Mouse (Mus musculus): ENCODE data around the gene Nhlrc1. TPM values are rescaled to one million over a fixed set of nuclear protein-coding genes. Genes with fewer than 3 reads are reported as not detected.

Nhlrc1 gene
- polyA plus RNA-seq, 1 experiment from 2014 or later = 2.8 TPM

DNA sequence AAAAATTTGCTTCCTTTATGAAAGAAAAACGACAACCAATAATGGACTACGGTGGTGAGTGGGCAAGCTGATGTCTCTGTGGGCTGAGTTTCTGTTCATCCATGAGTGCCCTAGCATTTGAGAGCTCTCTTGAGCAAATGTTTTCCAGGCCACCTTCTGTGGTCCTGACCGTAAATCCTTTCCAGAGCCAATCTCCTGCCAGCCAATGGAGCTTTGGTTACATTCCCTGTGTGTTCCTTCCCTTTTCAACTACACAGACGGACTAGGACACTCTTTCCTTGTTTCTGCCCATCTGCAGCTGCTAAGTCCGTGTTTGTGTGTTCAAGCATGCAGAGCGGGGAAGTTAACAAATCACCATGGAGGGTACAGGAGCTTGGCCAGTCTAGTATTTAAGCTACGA is 6.1 kb upstream of the Nhlrc1 start:
- no peaks in the 10 kb centered on the region for H3K9me3 ChIP-seq (replicated peaks; ENCODE audit: control insufficient read depth, low read length)
- no peak overlapping the region for H3K4me3 ChIP-seq (ENCODE audit: low read depth, low read length)
- no peaks in the 10 kb centered on the region for H3K27me3 ChIP-seq (ENCODE audit: control insufficient read depth, insufficient read depth, low read length)
- no peaks in the 10 kb centered on the region for H3K4me1 ChIP-seq (ENCODE audit: control insufficient read depth, insufficient read depth, low read length)
- WGBS (ENCODE audit: insufficient replicate concordance) = 77% methylated on average over 7 of the region's 7 CpGs
- H3K4me2 ChIP-seq = no peak overlapping the region
- no peak overlapping the region for H3K9ac ChIP-seq (ENCODE audit: low read depth, low read length)
- H3K36me3 ChIP-seq (ENCODE audit: control insufficient read depth, insufficient read depth, low read length) = no peaks in the 10 kb centered on the region
- ATAC-seq (replicated peaks; ENCODE audit: insufficient number of reproducible peaks, low FRiP score, low TSS enrichment) = no peak
- H3K27ac ChIP-seq (ENCODE audit: low read depth, low read length) = no peak overlapping the region

DNA sequence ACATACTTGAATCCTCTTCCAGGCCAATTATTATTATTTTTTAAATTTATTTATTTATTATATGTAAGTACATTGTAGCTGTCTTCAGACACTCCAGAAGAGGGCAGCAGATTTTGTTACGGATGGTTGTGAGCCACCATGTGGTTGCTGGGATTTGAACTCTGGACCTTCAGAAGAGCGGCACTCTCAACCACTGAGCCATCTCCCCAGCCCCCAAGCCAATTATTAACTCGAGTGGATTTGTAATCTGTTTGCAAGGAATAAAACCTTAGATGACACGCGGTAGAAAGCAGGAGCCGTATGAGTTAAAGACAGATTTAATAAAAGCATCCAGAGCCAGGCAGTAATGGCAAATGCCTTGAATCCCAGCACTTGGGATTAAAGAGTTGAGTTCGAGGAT is 5.1 kb upstream of the Nhlrc1 start:
- Histone ChIP-seq H3K4me3 (ENCODE audit: low read depth, low read length) (no peak overlapping the region), H3K27ac (ENCODE audit: low read depth, low read length) (no peak overlapping the region), H3K4me1 (ENCODE audit: control insufficient read depth, insufficient read depth, low read length) (no peaks in the 10 kb centered on the region), H3K9me3 (replicated peaks; ENCODE audit: control insufficient read depth, low read length) (no peaks in the 10 kb centered on the region), H3K4me2 (no peak overlapping the region), H3K36me3 (ENCODE audit: control insufficient read depth, insufficient read depth, low read length) (no peaks in the 10 kb centered on the region), H3K27me3 (ENCODE audit: control insufficient read depth, insufficient read depth, low read length) (no peaks in the 10 kb centered on the region), H3K9ac (ENCODE audit: low read depth, low read length) (no peak overlapping the region)
- no peak for ATAC-seq (replicated peaks; ENCODE audit: insufficient number of reproducible peaks, low FRiP score, low TSS enrichment)
- 81% methylated on average over 7 of the region's 7 CpGs for WGBS (ENCODE audit: insufficient replicate concordance)

DNA sequence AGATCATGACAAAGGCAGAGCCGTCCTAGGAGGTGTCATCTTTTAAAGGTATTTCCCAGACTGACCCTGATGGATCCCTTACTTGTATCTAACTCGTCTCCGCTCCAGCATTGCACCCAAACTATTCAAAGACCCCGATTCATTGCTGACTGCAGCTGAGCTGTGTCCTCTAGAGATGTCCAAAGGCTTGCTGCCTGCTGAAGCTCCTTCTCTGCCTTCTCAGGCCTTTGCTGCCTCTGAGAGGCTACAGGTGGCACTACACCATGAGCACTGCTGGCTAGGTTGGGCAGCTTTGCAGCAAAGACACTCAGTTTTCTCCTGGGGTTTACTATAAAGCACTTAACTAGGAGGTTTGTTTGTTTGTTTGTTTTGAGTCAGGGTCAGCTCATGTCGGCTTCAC is 2.6 kb upstream of the Nhlrc1 start:
- H3K36me3 ChIP-seq (ENCODE audit: control insufficient read depth, insufficient read depth, low read length) = no peaks in the 10 kb centered on the region
- H3K27ac ChIP-seq (ENCODE audit: low read depth, low read length) = no peak overlapping the region
- H3K9ac ChIP-seq (ENCODE audit: low read depth, low read length) = no peak overlapping the region
- 0 out of 2 replicates have a peak, but pooled peaks cover 3% of the 10 kb centered on the region for H3K4me1 ChIP-seq (ENCODE audit: control insufficient read depth, insufficient read depth, low read length)
- no peak for ATAC-seq (replicated peaks; ENCODE audit: insufficient number of reproducible peaks, low FRiP score, low TSS enrichment)
- no peaks in the 10 kb centered on the region for H3K9me3 ChIP-seq (replicated peaks; ENCODE audit: control insufficient read depth, low read length)
- H3K27me3 ChIP-seq (ENCODE audit: control insufficient read depth, insufficient read depth, low read length) = peaks cover 5% of the 10 kb centered on the region; the same call in 1 of the 2 replicates
- no peak overlapping the region for H3K4me3 ChIP-seq (ENCODE audit: low read depth, low read length)
- no peak overlapping the region for H3K4me2 ChIP-seq
- WGBS (ENCODE audit: insufficient replicate concordance) = 33% methylated on average over 5 of the region's 5 CpGs

DNA sequence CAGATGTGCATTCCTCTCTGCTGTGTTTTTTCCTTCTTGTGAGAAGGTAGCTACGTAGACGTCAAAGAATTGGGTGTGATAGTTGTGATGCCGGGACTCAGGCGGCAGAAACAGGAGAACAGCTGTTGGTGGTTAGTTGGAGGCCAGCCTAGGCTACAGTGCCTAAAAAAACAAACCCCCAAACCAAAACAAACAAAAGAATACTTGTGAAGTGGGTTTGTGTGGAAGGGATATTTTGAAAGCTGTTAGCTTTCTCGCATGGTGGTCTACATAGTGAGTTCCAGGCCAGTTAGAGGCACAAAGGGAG is 498 bp upstream of the Nhlrc1 start:
- Histone ChIP-seq H3K4me3 (ENCODE audit: low read depth, low read length) (peak overlapping the region; percentile 47; the same call in 1 of the 2 replicates), H3K27ac (ENCODE audit: low read depth, low read length) (no peak overlapping the region), H3K36me3 (ENCODE audit: control insufficient read depth, insufficient read depth, low read length) (no peaks in the 10 kb centered on the region), H3K4me2 (peak overlapping the region; percentile 77), H3K9me3 (replicated peaks; ENCODE audit: control insufficient read depth, low read length) (peaks cover 3% of the 10 kb centered on the region), H3K4me1 (ENCODE audit: control insufficient read depth, insufficient read depth, low read length) (0 out of 2 replicates have a peak, but pooled peaks cover 3% of the 10 kb centered on the region), H3K9ac (ENCODE audit: low read depth, low read length) (no peak overlapping the region), H3K27me3 (ENCODE audit: control insufficient read depth, insufficient read depth, low read length) (peaks cover 5% of the 10 kb centered on the region; the same call in 1 of the 2 replicates)
- WGBS (ENCODE audit: insufficient replicate concordance) = 60% methylated on average over 5 of the region's 5 CpGs
- no peak for ATAC-seq (replicated peaks; ENCODE audit: insufficient number of reproducible peaks, low FRiP score, low TSS enrichment)

DNA sequence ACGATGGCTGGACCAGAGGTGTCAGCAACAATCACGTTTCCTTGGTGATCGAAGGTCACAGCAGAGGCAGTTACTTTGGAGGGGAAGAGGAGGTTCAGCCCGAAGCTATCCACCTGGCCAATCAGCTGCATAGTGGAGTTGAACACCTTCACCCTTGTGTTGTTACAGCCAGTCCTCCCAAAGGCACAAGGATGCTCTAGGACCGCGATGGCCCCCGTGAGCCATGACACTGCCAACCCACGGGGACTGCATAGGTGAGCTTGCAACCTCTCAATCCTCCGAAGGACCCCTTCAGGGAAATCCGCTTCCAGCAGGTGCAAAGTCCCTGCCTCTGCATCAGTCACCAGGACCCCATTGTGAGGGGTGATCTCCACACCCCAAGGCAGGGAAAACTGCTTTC is 910 bp downstream of the Nhlrc1 start:
- no peak for ATAC-seq (replicated peaks; ENCODE audit: insufficient number of reproducible peaks, low FRiP score, low TSS enrichment)
- 55% methylated on average over 10 of the region's 10 CpGs for WGBS (ENCODE audit: insufficient replicate concordance)
- H3K9me3 ChIP-seq (replicated peaks; ENCODE audit: control insufficient read depth, low read length) = peaks cover 11% of the 10 kb centered on the region

DNA sequence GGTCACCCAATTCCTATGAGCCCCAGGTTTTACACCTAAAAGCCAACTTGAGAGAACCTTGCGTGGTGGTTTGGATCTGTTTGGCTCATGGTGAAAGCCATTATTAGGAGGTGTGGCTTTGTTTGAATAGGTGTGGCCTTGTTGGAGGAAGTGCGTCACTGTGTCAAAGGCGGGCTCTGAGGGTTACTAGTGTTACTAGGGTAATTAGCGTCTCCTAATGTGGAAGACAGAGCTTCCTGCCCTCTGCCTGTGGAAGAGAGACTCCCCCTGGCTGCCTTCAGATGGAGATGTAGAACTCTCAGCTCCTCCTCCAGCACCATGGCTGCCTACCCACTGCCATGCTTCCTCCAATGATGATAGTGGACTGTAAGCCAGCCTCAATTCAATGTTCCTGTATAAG is 13.1 kb downstream of the Nhlrc1 start:
- Histone ChIP-seq H3K4me2 (no peak overlapping the region), H3K4me3 (ENCODE audit: low read depth, low read length) (no peak overlapping the region), H3K27ac (ENCODE audit: low read depth, low read length) (no peak overlapping the region), H3K4me1 (ENCODE audit: control insufficient read depth, insufficient read depth, low read length) (no peaks in the 10 kb centered on the region), H3K36me3 (ENCODE audit: control insufficient read depth, insufficient read depth, low read length) (no peaks in the 10 kb centered on the region), H3K9me3 (replicated peaks; ENCODE audit: control insufficient read depth, low read length) (no peaks in the 10 kb centered on the region), H3K27me3 (ENCODE audit: control insufficient read depth, insufficient read depth, low read length) (no peaks in the 10 kb centered on the region), H3K9ac (ENCODE audit: low read depth, low read length) (no peak overlapping the region)
- no peak for ATAC-seq (replicated peaks; ENCODE audit: insufficient number of reproducible peaks, low FRiP score, low TSS enrichment)
- WGBS (ENCODE audit: insufficient replicate concordance) = 81% methylated on average over 4 of the region's 4 CpGs

More for the DNA sequence above, 910 bp downstream of the Nhlrc1 start:
- Histone ChIP-seq H3K9ac (ENCODE audit: low read depth, low read length) (no peak overlapping the region; the same call in 1 of the 2 replicates), H3K27me3 (ENCODE audit: control insufficient read depth, insufficient read depth, low read length) (peaks cover 5% of the 10 kb centered on the region; the same call in 1 of the 2 replicates), H3K36me3 (ENCODE audit: control insufficient read depth, insufficient read depth, low read length) (no peaks in the 10 kb centered on the region), H3K4me1 (ENCODE audit: control insufficient read depth, insufficient read depth, low read length) (0 out of 2 replicates have a peak, but pooled peaks cover 3% of the 10 kb centered on the region), H3K27ac (ENCODE audit: low read depth, low read length) (no peak overlapping the region), H3K4me3 (ENCODE audit: low read depth, low read length) (peak overlapping the region; percentile 47), H3K4me2 (peak overlapping the region; percentile 77)

DNA sequence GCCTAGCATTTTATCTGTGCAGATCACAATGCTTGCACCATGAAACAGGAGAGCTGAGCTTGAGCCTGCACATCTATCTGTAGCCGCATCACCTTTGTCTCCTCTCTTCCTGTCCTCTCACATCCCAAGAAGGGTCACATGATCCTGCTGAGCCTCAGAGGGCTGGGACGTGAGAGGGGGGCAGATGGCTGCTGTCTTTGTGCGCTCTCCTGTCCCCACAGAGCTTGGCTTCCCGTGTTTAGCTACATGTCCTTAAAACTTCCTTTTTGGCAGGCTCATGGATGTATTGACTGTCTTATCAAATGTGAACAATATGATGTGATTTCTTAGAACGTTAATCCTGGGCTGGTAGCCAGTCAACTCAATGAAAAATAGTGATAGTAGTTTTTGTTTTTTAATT is 15.2 kb downstream of the Nhlrc1 start:
- WGBS (ENCODE audit: insufficient replicate concordance) = 52% methylated on average over 5 of the region's 5 CpGs
- no peak for ATAC-seq (replicated peaks; ENCODE audit: insufficient number of reproducible peaks, low FRiP score, low TSS enrichment)
- no peak overlapping the region for H3K9ac ChIP-seq (ENCODE audit: low read depth, low read length)

DNA sequence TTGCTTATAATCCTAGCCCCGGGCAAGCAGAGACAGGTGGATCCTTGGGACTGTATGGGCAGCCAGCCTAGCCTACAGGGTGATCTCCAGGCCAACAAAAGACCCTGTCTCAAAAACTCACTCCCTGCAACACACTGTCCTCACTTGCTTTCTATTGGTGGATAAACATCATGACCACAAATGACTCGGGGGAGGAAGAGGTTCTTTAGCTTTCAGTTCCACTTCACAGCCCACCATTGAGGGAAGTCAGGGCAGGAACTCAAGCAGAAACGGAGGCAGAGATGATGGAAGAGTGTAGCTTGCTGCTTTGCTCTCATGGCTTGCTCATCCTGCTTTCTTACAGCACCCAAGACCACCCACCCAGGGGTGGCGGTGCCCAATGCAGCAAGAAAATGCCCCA is 17.3 kb downstream of the Nhlrc1 start:
- H3K36me3 ChIP-seq (ENCODE audit: control insufficient read depth, insufficient read depth, low read length) = no peaks in the 10 kb centered on the region
- WGBS (ENCODE audit: insufficient replicate concordance) = 74% methylated on average over 4 of the region's 4 CpGs
- H3K27me3 ChIP-seq (ENCODE audit: control insufficient read depth, insufficient read depth, low read length) = no peaks in the 10 kb centered on the region
- H3K9ac ChIP-seq (ENCODE audit: low read depth, low read length) = no peak overlapping the region
- no peak overlapping the region for H3K27ac ChIP-seq (ENCODE audit: low read depth, low read length)
- no peak for ATAC-seq (replicated peaks; ENCODE audit: insufficient number of reproducible peaks, low FRiP score, low TSS enrichment)
- H3K4me3 ChIP-seq (ENCODE audit: low read depth, low read length) = no peak overlapping the region
- no peaks in the 10 kb centered on the region for H3K9me3 ChIP-seq (replicated peaks; ENCODE audit: control insufficient read depth, low read length)
- no peak overlapping the region for H3K4me2 ChIP-seq
- no peaks in the 10 kb centered on the region for H3K4me1 ChIP-seq (ENCODE audit: control insufficient read depth, insufficient read depth, low read length)

More for the DNA sequence above, 15.2 kb downstream of the Nhlrc1 start:
- Histone ChIP-seq H3K4me2 (no peak overlapping the region), H3K27ac (ENCODE audit: low read depth, low read length) (no peak overlapping the region), H3K4me3 (ENCODE audit: low read depth, low read length) (no peak overlapping the region), H3K9me3 (replicated peaks; ENCODE audit: control insufficient read depth, low read length) (no peaks in the 10 kb centered on the region), H3K36me3 (ENCODE audit: control insufficient read depth, insufficient read depth, low read length) (no peaks in the 10 kb centered on the region), H3K4me1 (ENCODE audit: control insufficient read depth, insufficient read depth, low read length) (no peaks in the 10 kb centered on the region), H3K27me3 (ENCODE audit: control insufficient read depth, insufficient read depth, low read length) (no peaks in the 10 kb centered on the region)

DNA sequence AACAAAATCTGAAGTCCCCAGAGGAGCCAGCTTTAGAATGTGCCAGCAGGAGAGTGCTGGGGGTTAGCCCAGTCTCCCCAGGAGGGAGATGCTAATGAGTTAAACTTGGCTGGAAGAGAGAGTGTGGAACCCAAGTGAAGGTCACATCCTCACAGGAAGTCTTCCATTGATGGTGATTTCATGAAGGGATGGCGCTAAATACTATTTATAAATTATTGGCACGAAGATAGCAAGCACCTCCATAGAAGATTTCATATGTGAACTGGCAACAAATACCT is 21.4 kb downstream of the Nhlrc1 start:
- Histone ChIP-seq H3K4me3 (ENCODE audit: low read depth, low read length) (no peak overlapping the region), H3K9me3 (replicated peaks; ENCODE audit: control insufficient read depth, low read length) (no peaks in the 10 kb centered on the region), H3K36me3 (ENCODE audit: control insufficient read depth, insufficient read depth, low read length) (no peaks in the 10 kb centered on the region), H3K4me1 (ENCODE audit: control insufficient read depth, insufficient read depth, low read length) (peaks cover 6% of the 10 kb centered on the region; the same call in 1 of the 2 replicates), H3K27me3 (ENCODE audit: control insufficient read depth, insufficient read depth, low read length) (no peaks in the 10 kb centered on the region), H3K4me2 (no peak overlapping the region), H3K9ac (ENCODE audit: low read depth, low read length) (no peak overlapping the region), H3K27ac (ENCODE audit: low read depth, low read length) (no peak overlapping the region)
- 80% methylated on average over 2 of the region's 2 CpGs for WGBS (ENCODE audit: insufficient replicate concordance)
- no peak for ATAC-seq (replicated peaks; ENCODE audit: insufficient number of reproducible peaks, low FRiP score, low TSS enrichment)
